Mouse (Mus musculus) bone marrow macrophage, adult 2 months (primary cell): Measurements from ENCODE around the gene Thoc5. TPM values are rescaled to one million over a fixed set of nuclear protein-coding genes. Genes with fewer than 3 reads are reported as not detected.

Experiments used
- H3K27ac ChIP-seq: 2 replicates; pipeline ENCODE4 v1.5.1; 2012; ENCODE audit warnings: low read depth, low read length; ENCODE audit not compliant: insufficient read depth
- H3K4me1 ChIP-seq: 2 replicates; pipeline ENCODE4 v1.6.1; 2012; ENCODE audit warnings: low read length; ENCODE audit not compliant: control insufficient read depth, insufficient read depth
- H3K4me3 ChIP-seq: 2 replicates; pipeline ENCODE4 v1.5.1; 2012; ENCODE audit warnings: mild to moderate bottlenecking, low read length, moderate library complexity; ENCODE audit not compliant: insufficient read depth
- CTCF ChIP-seq: IDR thresholded peaks from 2 replicates; pipeline ENCODE4 v1.5.1; 2012; ENCODE audit warnings: low read depth, mild to moderate bottlenecking, low read length, moderate library complexity
- POLR2A ChIP-seq: IDR thresholded peaks from 2 replicates; pipeline ENCODE4 v1.6.1; 2012; ENCODE audit warnings: mild to moderate bottlenecking, low read depth, low read length, borderline replicate concordance
- polyA plus RNA-seq: library from polyadenylated mRNA; stranded (reverse); fragments of >200 nt; gene quantifications from 2 replicates; pipeline ENCODE4 v1.2.4, GENCODE M21; 2012; ENCODE audit not compliant: missing spikeins, insufficient read depth, insufficient read length

Thoc5 gene
- polyA plus RNA-seq, 1 experiment: 23.0 TPM

DNA sequence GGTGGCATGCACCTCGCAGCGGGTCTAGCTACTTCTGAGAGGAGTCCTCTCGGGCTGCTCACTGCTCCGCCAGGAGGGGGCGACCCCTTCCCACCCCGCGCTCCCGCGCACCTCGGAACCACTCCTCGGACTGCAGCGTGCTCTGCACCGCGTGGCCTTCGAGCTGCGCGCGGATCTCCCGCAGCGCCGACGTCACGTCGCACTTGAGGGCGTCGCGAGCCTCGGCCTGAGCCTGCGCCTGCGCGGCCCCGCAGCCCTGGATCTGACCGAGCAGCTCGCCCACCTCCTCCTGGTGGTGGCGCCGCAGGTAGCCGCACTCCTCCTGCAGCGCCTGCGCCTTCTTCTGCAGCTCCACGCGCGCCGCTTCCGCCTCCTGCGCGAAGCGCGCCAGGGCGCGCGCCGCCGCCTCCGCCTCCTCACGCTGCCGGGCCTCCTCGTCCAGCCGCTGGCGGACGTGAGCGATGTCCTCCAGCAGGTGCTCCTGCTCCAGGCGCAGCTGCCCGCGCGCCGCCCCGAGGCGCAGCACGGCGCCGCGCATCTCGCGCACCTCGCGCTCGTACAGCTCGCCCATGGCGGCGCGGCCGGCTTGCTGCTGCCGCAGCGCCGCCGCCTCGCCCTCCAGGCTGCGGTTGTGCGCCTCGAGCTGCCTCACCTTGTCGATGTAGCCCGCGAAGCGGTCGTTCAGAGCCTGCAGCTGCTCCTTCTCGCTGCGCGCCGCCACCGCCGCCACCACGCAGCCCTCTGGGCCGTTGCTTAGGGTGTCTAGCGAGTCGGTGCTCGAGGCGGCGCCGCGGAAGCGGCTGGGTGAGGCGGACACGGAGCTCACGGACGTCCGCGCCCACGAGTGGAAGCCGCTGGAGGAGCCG, 52.1 kb downstream of the Thoc5 start:
- TF ChIP-seq POLR2A (no peak), CTCF (no peak)
- no peaks in the 10 kb centered on the region for H3K4me1 ChIP-seq
- H3K4me3 ChIP-seq: peak overlapping the region; percentile 57
- H3K27ac ChIP-seq: no peak overlapping the region

DNA sequence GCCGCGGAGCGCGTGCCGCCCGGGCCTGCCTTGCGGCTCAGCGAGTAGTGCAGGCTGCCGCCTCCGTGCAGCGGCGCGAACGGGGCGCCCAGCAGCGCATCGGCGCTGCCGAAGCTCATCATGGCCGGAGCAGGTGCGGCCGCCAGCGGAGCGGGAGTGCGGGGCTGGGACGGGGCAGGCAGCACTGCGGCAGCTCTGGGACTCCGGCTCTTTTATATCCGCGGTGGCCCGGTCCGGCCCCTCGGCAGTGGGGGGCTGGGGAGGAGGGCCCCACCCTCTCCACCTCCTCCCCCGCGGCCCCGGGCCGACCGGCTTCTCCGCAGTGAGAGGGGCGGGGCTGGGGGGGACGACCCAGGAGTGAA, 52.7 kb downstream of the Thoc5 start, which contains the start of gene Nefh:
Nefh (minus strand) TSS at position 252 of the 362 bp plus-strand sequence.
- Histone ChIP-seq H3K4me1 (no peaks in the 10 kb centered on the region), H3K27ac (no peak within 1 kb of the TSS), H3K4me3 (peak within 1 kb of the TSS; percentile 57)
- TF ChIP-seq POLR2A (no peak), CTCF (no peak)

DNA sequence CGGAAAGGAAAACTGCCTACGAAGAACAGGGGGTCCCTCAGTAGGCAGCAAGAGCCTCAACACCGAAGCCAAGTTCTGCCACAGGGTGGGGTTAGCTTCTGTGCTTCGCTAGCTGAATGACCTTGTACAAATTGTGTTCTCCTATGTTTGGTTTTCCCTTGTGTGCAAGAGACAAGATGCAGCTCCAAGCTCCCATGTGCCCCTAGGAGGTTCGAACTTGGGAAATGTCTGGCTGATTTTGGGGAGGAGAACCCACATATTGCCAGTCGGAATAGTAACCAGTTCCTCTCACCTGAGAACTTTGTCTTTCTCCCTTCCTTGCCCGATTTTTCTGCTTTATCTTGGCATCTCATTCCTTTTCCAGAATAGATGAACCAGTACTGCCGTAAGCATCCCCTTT, 53.7 kb downstream of the Thoc5 start:
- H3K4me1 ChIP-seq: no peaks in the 10 kb centered on the region
- TF ChIP-seq CTCF (no peak), POLR2A (no peak)
- no peak overlapping the region for H3K27ac ChIP-seq
- no peak overlapping the region for H3K4me3 ChIP-seq

DNA sequence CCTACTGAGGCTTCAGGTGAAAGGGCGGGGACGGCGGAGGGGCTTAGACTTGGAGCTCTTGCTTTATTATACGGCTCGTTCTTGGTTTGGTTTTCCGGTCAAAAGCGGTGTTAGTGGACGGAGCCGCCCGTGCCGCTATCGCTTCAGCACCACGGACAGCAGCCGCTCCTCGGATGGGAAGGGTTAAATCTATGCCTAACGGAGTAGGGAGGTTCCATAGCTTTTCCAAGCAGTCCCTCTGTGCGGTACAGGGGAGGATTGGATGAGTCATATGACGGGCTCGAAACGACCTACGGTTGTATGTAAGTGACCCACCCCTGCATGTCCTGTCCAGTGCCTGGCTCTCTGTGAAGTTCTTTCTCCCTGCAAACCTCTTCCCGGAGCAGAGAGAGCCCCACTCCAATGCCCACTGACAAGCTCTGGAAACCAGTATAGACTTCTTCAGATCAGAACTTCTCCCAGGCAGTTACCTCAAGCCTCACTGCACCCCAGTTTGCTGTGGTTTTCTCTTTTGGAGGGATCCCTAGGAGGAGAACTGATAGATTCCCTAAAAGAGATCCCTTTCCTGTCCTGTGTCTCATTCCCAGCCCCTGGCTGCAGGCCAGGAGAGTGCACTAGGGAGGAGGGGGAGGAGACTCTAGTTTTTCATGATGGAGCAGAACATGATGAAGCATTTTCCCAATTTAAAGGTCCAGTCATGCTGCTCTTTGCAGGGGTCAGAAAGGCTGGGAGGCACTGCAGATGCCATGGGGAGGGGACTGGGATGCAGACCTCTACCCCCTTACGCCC, 54.3 kb downstream of the Thoc5 start:
- Histone ChIP-seq H3K4me1 (no peaks in the 10 kb centered on the region), H3K4me3 (no peak overlapping the region), H3K27ac (no peak overlapping the region)
- no peak for TF ChIP-seq CTCF
- TF ChIP-seq POLR2A: no peak

DNA sequence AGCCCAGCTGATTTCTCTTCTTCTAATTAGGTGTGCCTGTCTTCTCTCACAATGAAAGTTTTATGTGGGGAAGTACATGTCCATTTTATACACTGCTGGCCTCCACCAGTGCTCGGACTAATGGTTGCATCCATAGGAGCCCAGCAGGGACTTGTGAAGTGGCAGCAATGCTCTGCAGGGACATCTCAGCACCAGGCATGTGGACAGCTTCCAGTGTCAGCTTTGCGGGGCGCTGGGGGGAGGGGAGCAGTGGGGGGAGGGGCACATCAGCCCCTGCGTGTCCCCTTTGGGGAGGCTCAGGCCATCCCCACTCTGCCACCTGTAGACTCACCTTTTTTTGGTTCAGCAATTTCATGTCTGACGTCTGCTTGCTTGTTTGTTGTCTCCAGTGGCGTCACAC, 58.3 kb downstream of the Thoc5 start:
- Histone ChIP-seq H3K27ac (no peak overlapping the region), H3K4me3 (no peak overlapping the region), H3K4me1 (no peaks in the 10 kb centered on the region)

DNA sequence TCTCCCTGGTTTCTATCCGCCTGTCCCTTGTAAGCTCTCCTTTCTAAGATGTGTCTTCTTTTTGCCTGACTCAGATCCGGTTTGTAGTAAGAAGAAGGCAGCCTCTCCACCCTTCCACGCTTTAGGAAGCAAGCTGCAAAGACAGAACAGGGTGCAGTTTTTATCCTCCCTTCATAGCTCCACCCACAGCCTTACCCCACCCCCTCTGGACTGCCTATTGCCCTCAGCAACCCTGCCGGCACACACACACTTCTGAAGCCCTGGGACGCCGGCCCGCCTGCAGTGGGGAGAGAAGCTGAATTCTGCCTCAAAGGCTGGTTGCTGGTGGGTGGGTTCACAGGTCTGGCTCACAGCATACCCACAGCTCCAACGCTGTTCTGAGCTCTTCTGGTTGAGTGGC, 58.8 kb downstream of the Thoc5 start:
- no peaks in the 10 kb centered on the region for H3K4me1 ChIP-seq
- no peak overlapping the region for H3K4me3 ChIP-seq
- no peak overlapping the region for H3K27ac ChIP-seq
- TF ChIP-seq POLR2A: no peak
- no peak for TF ChIP-seq CTCF

More for the DNA sequence above, 58.3 kb downstream of the Thoc5 start:
- no peak for TF ChIP-seq CTCF
- TF ChIP-seq POLR2A: no peak

DNA sequence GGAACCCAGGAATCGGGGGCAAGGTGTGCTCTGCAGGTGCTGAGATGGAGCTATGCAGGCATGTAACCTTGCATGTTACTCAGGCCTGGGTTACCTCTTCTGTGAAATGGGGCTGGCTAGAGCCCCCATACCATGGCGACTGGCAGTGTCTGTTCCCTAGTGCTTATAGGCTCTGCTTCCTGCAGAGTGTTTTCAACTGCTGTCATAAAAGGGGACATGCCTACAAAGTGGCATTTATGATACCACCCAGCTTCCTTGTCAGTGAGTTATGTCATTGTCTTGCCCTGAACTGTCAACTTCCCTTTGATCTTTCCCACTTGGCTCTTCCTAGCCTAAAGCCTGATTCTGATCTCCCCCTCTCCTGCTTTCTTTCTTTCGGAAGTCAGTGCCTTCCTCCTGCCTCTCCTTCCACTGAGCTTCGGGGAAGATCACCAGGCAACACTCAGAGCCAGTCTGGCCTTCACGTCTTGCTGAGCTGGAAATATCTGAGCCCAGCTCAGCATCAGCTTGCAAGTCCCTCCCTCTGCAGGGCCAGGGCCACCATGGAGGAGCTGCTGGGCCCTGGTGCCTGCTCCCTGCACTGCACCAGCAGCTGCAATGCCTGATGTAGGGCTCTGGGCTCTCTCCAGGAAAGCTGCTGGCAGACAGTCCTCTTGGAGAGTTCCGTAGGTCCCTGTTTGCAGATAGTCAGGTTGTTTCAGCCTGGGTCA, 68.1 kb downstream of the Thoc5 start:
- TF ChIP-seq CTCF (no peak), POLR2A (no peak)
- Histone ChIP-seq H3K27ac (no peak overlapping the region), H3K4me3 (no peak overlapping the region), H3K4me1 (peaks cover 4% of the 10 kb centered on the region; the same call in 1 of the 2 replicates)

DNA sequence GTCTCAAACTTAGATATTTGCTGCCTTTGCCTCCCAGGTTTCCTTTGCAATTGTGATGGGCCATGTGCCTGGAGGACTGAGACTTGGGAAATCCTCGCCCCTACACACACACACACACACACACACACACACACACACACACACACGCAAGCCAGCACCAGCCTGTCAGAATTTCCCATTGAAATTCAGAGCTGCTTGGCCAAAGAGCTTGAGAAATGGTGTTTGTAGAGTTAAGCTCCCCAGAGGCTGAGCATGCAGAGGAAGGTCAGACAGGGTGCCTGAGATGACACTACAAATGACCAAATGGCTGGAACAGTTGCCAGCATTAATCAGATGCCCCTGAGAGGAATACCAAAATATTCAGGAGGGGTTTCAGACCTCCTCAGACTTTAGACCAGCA, 71.2 kb downstream of the Thoc5 start:
- H3K27ac ChIP-seq: no peak overlapping the region
- peaks cover 4% of the 10 kb centered on the region; the same call in 1 of the 2 replicates for H3K4me1 ChIP-seq
- TF ChIP-seq POLR2A: no peak
- no peak for TF ChIP-seq CTCF
- H3K4me3 ChIP-seq: no peak overlapping the region

DNA sequence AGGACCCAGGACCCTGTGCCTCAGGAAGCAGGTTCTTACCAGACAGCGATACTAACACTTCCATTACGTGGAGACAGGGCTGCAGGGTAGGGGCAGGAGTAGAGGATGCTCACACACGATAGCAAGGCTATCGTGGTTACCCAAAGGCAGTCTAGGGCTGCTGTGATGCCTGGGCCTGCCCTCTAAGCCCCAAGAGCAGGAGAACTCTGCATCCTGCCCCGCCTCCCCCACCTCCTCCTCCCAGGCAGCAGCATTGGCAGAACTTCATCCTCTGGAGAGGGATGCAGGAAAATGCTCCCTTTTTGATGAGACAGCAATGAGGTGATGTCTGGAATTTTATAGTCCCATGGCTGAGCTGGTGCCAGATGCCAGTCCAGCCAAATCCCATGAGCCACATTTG, 71.8 kb downstream of the Thoc5 start:
- TF ChIP-seq CTCF (no peak), POLR2A (no peak)
- H3K27ac ChIP-seq: no peak overlapping the region
- no peak overlapping the region for H3K4me3 ChIP-seq
- peaks cover 4% of the 10 kb centered on the region; the same call in 1 of the 2 replicates for H3K4me1 ChIP-seq
